Mouse (Mus musculus): ENCODE measurements around the gene Mcfd2.

Gene Mcfd2

GRCm38 (mm10) chr17:87236725-87237650 lies 28.7 kb downstream of the Mcfd2 start:
- no peak for DNase-seq

- DNase-seq = no peak
These were observed 30.7 kb downstream of the Mcfd2 start for GRCm38 (mm10) chr17:87235019-87235418.

GRCm38 (mm10) chr17:87227878-87228277 lies 37.9 kb downstream of the Mcfd2 start:
- DNase-seq = no peak

GRCm38 (mm10) chr17:87226079-87226640 lies 39.6 kb downstream of the Mcfd2 start:
- no peak for DNase-seq

GRCm38 (mm10) chr17:87225384-87225783 lies 40.4 kb downstream of the Mcfd2 start:
- no peak for DNase-seq

- no peak for DNase-seq
These were observed 41.3 kb downstream of the Mcfd2 start for GRCm38 (mm10) chr17:87224461-87224860.

GRCm38 (mm10) chr17:87219456-87219855 lies 46.3 kb downstream of the Mcfd2 start:
- DNase-seq = no peak

GRCm38 (mm10) chr17:87214523-87214922 lies 51.2 kb downstream of the Mcfd2 start:
- no peak for DNase-seq

GRCm38 (mm10) chr17:87210525-87210924 lies 55.2 kb downstream of the Mcfd2 start:
- DNase-seq = no peak

- DNase-seq = no peak
These were observed 58.9 kb downstream of the Mcfd2 start for GRCm38 (mm10) chr17:87206885-87207284.
